Mouse (Mus musculus): ENCODE results near the gene Vmn1r6. TPM values are rescaled to one million over a fixed set of nuclear protein-coding genes. Genes with fewer than 3 reads are reported as not detected.
"Not testable (repeated sequence)": the region's sequence is repeated elsewhere in the genome, so short reads cannot be mapped to it uniquely, and the experiment has no call there.

Vmn1r6 gene
- not detected in 2 replicates for polyA plus RNA-seq (2016; fragmentation: Nextera tagmentation; extraction: Ambion mirVana)

- no peak for DNase-seq (ENCODE audit: extremely low spot score, low spot score)
- WGBS = 87% methylated on average over 2 of the region's 2 CpGs
- Histone ChIP-seq H3K9me3 (no peaks in the 10 kb centered on the region), H3K27ac (no peak within 1 kb of the TSS), H3K4me3 (no peak within 1 kb of the TSS), H3K36me3 (replicated peaks) (no peaks in the 10 kb centered on the region), H3K4me1 (no peaks in the 10 kb centered on the region), H3K27me3 (ENCODE audit: poor library complexity, severe bottlenecking) (no peaks in the 10 kb centered on the region)
These were observed at the start of gene Vmn1r6 for GRCm38 (mm10) chr6:56996943-56997342. Gene Vmn1r6 (plus strand): TSS chr6:56997243.

GRCm38 (mm10) chr6:56956436-56956835, 40.6 kb upstream of the Vmn1r6 start:
- H3K9me3 ChIP-seq = no peaks in the 10 kb centered on the region
- no peak overlapping the region for H3K4me3 ChIP-seq
- DNase-seq (ENCODE audit: extremely low spot score, low spot score) = no peak
- no peaks in the 10 kb centered on the region for H3K4me1 ChIP-seq
- no peaks in the 10 kb centered on the region for H3K27me3 ChIP-seq (ENCODE audit: poor library complexity, severe bottlenecking)
- H3K36me3 ChIP-seq (replicated peaks) = no peaks in the 10 kb centered on the region
- 85% methylated on average over 5 of the region's 5 CpGs for WGBS
- no peak overlapping the region for H3K27ac ChIP-seq

- no peak within 1 kb of the TSS for H3K4me3 ChIP-seq
- no peaks in the 10 kb centered on the region for H3K4me1 ChIP-seq
- no peaks in the 10 kb centered on the region for H3K27me3 ChIP-seq (ENCODE audit: poor library complexity, severe bottlenecking)
- H3K9me3 ChIP-seq = no peaks in the 10 kb centered on the region
- DNase-seq (ENCODE audit: extremely low spot score, low spot score) = no peak
- no peaks in the 10 kb centered on the region for H3K36me3 ChIP-seq (replicated peaks)
- H3K27ac ChIP-seq = no peak within 1 kb of the TSS
These were observed 27.1 kb upstream of the Vmn1r6 start, which contains the start of gene Vmn1r5 for GRCm38 (mm10) chr6:56969973-56970372. Gene Vmn1r5 (plus strand): TSS chr6:56970273.

GRCm38 (mm10) chr6:57025224-57025623, 28.2 kb downstream of the Vmn1r6 start, which contains the start of gene Vmn1r7:
Gene Vmn1r7 (minus strand): TSS chr6:57025324.
- not testable (repeated sequence) for H3K4me1 ChIP-seq; H3K9me3 ChIP-seq; H3K27me3 ChIP-seq (ENCODE audit: poor library complexity, severe bottlenecking); DNase-seq (ENCODE audit: extremely low spot score, low spot score); H3K36me3 ChIP-seq (replicated peaks); H3K4me3 ChIP-seq; H3K27ac ChIP-seq
- WGBS = 91% methylated on average over 2 of the region's 2 CpGs

- Histone ChIP-seq H3K27ac (no peak within 1 kb of the TSS), H3K27me3 (ENCODE audit: poor library complexity, severe bottlenecking) (no peaks in the 10 kb centered on the region), H3K4me3 (no peak within 1 kb of the TSS), H3K9me3 (no peaks in the 10 kb centered on the region), H3K4me1 (no peaks in the 10 kb centered on the region), H3K36me3 (replicated peaks) (no peaks in the 10 kb centered on the region)
- DNase-seq (ENCODE audit: extremely low spot score, low spot score) = no peak
These were observed 34.9 kb downstream of the Vmn1r6 start, which contains the start of gene Vmn1r8 for GRCm38 (mm10) chr6:57031984-57032383. Gene Vmn1r8 (plus strand): TSS chr6:57032284.

- no peaks in the 10 kb centered on the region for H3K36me3 ChIP-seq (replicated peaks)
- no peak for DNase-seq (ENCODE audit: extremely low spot score, low spot score)
- no peak overlapping the region for H3K27ac ChIP-seq
- no peaks in the 10 kb centered on the region for H3K9me3 ChIP-seq
- no peak overlapping the region for H3K4me3 ChIP-seq
- H3K4me1 ChIP-seq = no peaks in the 10 kb centered on the region
- no peaks in the 10 kb centered on the region for H3K27me3 ChIP-seq (ENCODE audit: poor library complexity, severe bottlenecking)
- 87% methylated on average over 2 of the region's 2 CpGs for WGBS
These were observed 37.6 kb downstream of the Vmn1r6 start for GRCm38 (mm10) chr6:57034674-57035073.

Other genes with a start within 250 kb of the Vmn1r6 start
- 34.6 and 37.3 TPM in 2 replicates for gene Kbtbd2, start 199.4 kb upstream of the Vmn1r6 start, polyA plus RNA-seq (2016; fragmentation: Nextera tagmentation; extraction: Ambion mirVana)
- 58.4 and 63.8 TPM in 2 replicates for gene Fkbp9, start 165.2 kb upstream of the Vmn1r6 start, polyA plus RNA-seq (2016; fragmentation: Nextera tagmentation; extraction: Ambion mirVana)
- 57.7 and 59.9 TPM in 2 replicates for gene Nt5c3, start 73.3 kb upstream of the Vmn1r6 start, polyA plus RNA-seq (2016; fragmentation: Nextera tagmentation; extraction: Ambion mirVana)
- gene Vmn1r4, start 73.2 kb upstream of the Vmn1r6 start, polyA plus RNA-seq (2016; fragmentation: Nextera tagmentation; extraction: Ambion mirVana) = 0.33 and 0.36 TPM in 2 replicates
- gene Vmn1r5, start 27.0 kb upstream of the Vmn1r6 start, polyA plus RNA-seq (2016; fragmentation: Nextera tagmentation; extraction: Ambion mirVana) = not detected in 2 replicates
- not detected in 2 replicates for gene Vmn1r7, start 28.1 kb downstream of the Vmn1r6 start, polyA plus RNA-seq (2016; fragmentation: Nextera tagmentation; extraction: Ambion mirVana)
- gene Vmn1r8, start 35.0 kb downstream of the Vmn1r6 start, polyA plus RNA-seq (2016; fragmentation: Nextera tagmentation; extraction: Ambion mirVana) = not detected in 2 replicates
- not detected in 2 replicates for gene Vmn1r9, start 69.5 kb downstream of the Vmn1r6 start, polyA plus RNA-seq (2016; fragmentation: Nextera tagmentation; extraction: Ambion mirVana)
- gene Vmn1r10, start 112.2 kb downstream of the Vmn1r6 start, polyA plus RNA-seq (2016; fragmentation: Nextera tagmentation; extraction: Ambion mirVana) = not detected in 2 replicates
- not detected in 2 replicates for gene Vmn1r11, start 136.2 kb downstream of the Vmn1r6 start, polyA plus RNA-seq (2016; fragmentation: Nextera tagmentation; extraction: Ambion mirVana)
- gene Vmn1r12, start 159.7 kb downstream of the Vmn1r6 start, polyA plus RNA-seq (2016; fragmentation: Nextera tagmentation; extraction: Ambion mirVana) = not detected in 2 replicates
- not detected in 2 replicates for gene Vmn1r13, start 206.0 kb downstream of the Vmn1r6 start, polyA plus RNA-seq (2016; fragmentation: Nextera tagmentation; extraction: Ambion mirVana)
- gene Vmn1r14, start 234.4 kb downstream of the Vmn1r6 start, polyA plus RNA-seq (2016; fragmentation: Nextera tagmentation; extraction: Ambion mirVana) = not detected in 2 replicates